Mouse (Mus musculus): ENCODE measurements around the gene Micu2. TPM values are rescaled to one million over a fixed set of nuclear protein-coding genes. Genes with fewer than 3 reads are reported as not detected.

Gene Micu2
- polyA plus RNA-seq, 1 experiment from 2014 or later: 98.2 TPM

DNA sequence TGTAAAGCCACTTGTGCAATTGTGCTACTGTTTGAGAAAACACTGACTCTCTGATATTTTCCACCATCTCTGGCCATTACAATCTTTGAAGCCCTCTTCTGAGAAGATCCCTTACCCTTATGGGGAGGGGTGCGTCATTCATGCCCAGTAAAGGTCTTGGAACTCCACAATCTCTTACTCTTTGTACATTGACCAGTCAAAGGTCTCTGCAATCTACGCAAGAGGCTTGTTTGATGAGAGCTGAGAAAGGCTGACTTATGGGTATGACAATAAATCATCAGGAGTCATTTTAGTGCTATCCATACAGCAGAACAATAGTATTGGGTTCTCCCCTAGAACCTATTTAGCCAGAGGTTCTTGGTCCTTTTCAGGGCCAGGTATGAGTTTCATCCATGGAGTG, 9.9 kb downstream of the Micu2 start:
- H3K4me3 ChIP-seq (replicated peaks): no peak overlapping the region
- no peak overlapping the region for H3K4me2 ChIP-seq
- ATAC-seq (ENCODE audit: insufficient number of reproducible peaks, insufficient read depth, low FRiP score, low TSS enrichment, low read depth): no peak
- H3K36me3 ChIP-seq: peaks cover 24% of the 10 kb centered on the region
- 0 out of 2 replicates have a peak, but pooled peaks cover 10% of the 10 kb centered on the region for H3K9me3 ChIP-seq
- H3K9ac ChIP-seq (replicated peaks): no peak overlapping the region
- H3K4me1 ChIP-seq (replicated peaks): no peaks in the 10 kb centered on the region
- H3K27me3 ChIP-seq: no peaks in the 10 kb centered on the region
- WGBS: 96% methylated on average over 2 of the region's 2 CpGs
- H3K27ac ChIP-seq: no peak overlapping the region

DNA sequence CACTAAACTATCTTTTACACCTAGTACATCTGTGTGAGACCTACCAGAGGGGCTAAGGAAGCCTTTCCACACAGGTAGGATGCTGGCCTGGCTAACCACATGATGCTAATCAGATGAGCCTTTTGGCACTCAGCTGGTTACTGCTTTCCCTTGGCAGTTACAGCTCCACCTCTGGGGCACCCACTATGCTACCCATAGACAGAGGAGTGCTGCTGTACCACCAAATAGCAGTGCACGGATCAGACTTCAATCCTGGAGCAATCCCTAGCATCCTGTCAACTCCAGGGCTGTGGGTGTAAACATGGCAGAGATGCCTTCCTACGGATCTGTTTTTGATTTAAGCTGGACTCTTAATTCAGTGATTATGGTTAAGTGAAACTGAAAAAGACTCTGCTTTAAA, 13.3 kb downstream of the Micu2 start:
- Histone ChIP-seq H3K4me1 (replicated peaks) (peaks cover 22% of the 10 kb centered on the region), H3K4me3 (replicated peaks) (no peak overlapping the region), H3K36me3 (peaks cover 7% of the 10 kb centered on the region), H3K9ac (replicated peaks) (no peak overlapping the region), H3K27ac (no peak overlapping the region), H3K4me2 (no peak overlapping the region), H3K27me3 (no peaks in the 10 kb centered on the region), H3K9me3 (0 out of 2 replicates have a peak, but pooled peaks cover 7% of the 10 kb centered on the region)
- ATAC-seq (ENCODE audit: insufficient number of reproducible peaks, insufficient read depth, low FRiP score, low TSS enrichment, low read depth): no peak
- 62% methylated on average over 2 of the region's 2 CpGs for WGBS

DNA sequence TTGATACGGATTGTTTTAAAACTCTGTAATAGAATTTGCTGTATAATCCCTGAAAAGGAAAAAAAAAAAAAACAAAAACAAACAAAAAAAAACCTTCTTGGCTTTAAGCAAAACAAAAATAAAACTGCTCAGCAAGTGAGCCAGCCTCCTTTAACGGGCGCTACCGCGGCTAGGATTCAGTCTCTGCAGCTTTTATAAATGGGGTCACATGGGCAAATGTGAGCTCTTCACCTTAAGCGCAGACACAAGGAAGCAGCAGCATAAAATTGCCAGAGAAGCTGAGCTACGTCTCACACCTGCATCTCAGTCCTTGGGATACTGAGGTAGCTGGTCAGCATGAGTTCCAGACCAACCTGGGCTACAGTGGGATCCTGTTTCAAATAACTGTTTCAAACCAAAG, 16.6 kb downstream of the Micu2 start:
- peak overlapping the region; percentile 50; the same call in 1 of the 2 replicates for H3K27ac ChIP-seq
- no peaks in the 10 kb centered on the region for H3K27me3 ChIP-seq
- peaks cover 49% of the 10 kb centered on the region for H3K4me1 ChIP-seq (replicated peaks)
- WGBS: 8% methylated on average over 7 of the region's 7 CpGs
- peaks cover 4% of the 10 kb centered on the region for H3K36me3 ChIP-seq
- H3K9ac ChIP-seq (replicated peaks): no peak overlapping the region
- ATAC-seq (ENCODE audit: insufficient number of reproducible peaks, insufficient read depth, low FRiP score, low TSS enrichment, low read depth): no peak
- peak overlapping the region; percentile 43 for H3K4me2 ChIP-seq
- no peaks in the 10 kb centered on the region for H3K9me3 ChIP-seq
- no peak overlapping the region for H3K4me3 ChIP-seq (replicated peaks)

DNA sequence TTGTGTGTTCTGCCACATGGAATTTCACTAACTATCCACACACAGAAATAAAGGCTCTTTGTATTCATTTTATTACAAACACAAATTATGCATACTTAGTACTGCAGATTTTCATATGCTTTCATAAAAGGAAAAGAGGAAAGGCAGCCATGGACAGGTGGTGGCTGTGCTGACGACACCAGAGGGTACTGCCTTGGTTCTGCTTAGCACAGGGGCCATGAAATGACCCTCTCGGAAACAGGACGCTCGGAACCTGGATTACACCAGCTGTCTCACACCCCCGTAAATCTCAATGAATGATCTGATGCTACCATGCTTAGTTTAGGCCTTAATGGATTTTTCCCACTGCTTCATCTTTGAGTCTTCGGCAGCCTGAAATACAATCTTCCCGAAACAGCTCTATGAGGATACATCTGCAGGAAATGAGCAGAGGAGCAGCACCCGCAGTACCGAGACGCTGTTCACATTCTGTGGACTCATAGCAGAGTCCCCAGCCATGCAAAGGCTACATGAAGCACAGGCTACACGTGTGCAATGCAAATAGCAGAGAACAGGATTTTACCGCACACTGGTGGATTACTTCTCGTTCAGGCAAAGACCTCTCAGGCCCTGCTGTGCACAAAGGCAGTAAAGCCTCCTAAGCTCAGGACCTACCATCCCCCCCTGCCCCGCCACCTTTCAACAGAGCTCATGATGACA, 17.2 kb downstream of the Micu2 start:
- H3K27me3 ChIP-seq: no peaks in the 10 kb centered on the region
- peak overlapping the region; percentile 43 for H3K4me2 ChIP-seq
- H3K9me3 ChIP-seq: no peaks in the 10 kb centered on the region
- no peaks in the 10 kb centered on the region for H3K36me3 ChIP-seq
- peak; percentile 80 for ATAC-seq (ENCODE audit: insufficient number of reproducible peaks, insufficient read depth, low FRiP score, low TSS enrichment, low read depth)
- peaks cover 54% of the 10 kb centered on the region for H3K4me1 ChIP-seq (replicated peaks)
- no peak overlapping the region for H3K4me3 ChIP-seq (replicated peaks)
- 8% methylated on average over 14 of the region's 14 CpGs for WGBS
- H3K27ac ChIP-seq: peak overlapping the region; percentile 78
- 0 out of 2 replicates have a peak overlapping the region, but pooled peaks have one; percentile 9 for H3K9ac ChIP-seq (replicated peaks)

DNA sequence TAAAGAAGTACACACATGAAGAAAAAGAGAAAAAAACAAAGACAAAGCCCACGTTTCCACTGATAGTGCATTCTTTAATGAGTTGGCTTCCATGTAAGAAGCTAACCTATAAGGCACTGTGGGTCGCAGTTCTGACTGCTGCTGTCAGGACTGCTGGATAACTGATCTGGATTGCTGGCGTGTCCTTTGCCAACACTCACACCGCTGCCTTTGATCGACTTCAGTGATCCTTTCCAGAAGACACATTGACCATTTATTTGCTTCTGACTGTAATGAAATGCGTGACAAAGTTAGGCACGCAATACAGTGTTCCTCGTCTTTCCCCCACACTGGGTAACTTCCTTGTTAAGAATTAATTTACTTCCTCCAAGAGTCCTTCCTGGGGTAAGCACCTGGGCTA, 18.3 kb downstream of the Micu2 start:
- Histone ChIP-seq H3K9ac (replicated peaks) (no peak overlapping the region), H3K9me3 (no peaks in the 10 kb centered on the region), H3K36me3 (no peaks in the 10 kb centered on the region), H3K4me3 (replicated peaks) (no peak overlapping the region), H3K27me3 (no peaks in the 10 kb centered on the region), H3K4me2 (no peak overlapping the region), H3K4me1 (replicated peaks) (peaks cover 58% of the 10 kb centered on the region), H3K27ac (no peak overlapping the region)
- 32% methylated on average over 8 of the region's 8 CpGs for WGBS
- no peak for ATAC-seq (ENCODE audit: insufficient number of reproducible peaks, insufficient read depth, low FRiP score, low TSS enrichment, low read depth)

DNA sequence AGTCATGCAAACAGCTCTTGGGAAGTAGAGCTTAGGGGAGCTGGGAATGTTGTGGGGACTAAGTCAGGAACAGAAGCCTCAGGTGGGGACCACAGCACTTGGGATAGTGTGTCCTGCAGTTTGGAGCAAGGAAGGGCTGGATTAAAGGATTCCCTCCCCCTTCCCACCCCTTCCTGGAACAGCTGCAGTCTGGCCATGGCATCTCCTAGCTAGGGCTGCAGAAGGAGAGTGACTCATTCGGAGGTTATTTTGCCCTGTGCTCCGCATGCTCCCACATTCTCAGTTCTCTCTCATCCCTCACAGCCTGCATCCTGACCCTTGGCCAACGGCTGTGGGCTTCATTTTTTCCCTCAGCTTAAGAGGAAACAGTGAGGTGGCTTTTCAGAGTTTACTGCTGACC, 18.9 kb downstream of the Micu2 start:
- Histone ChIP-seq H3K36me3 (no peaks in the 10 kb centered on the region), H3K9ac (replicated peaks) (no peak overlapping the region), H3K4me2 (no peak overlapping the region), H3K27me3 (no peaks in the 10 kb centered on the region), H3K27ac (0 out of 2 replicates have a peak overlapping the region, but pooled peaks have one; percentile 35), H3K9me3 (no peaks in the 10 kb centered on the region), H3K4me1 (replicated peaks) (peaks cover 58% of the 10 kb centered on the region), H3K4me3 (replicated peaks) (no peak overlapping the region)
- no peak for ATAC-seq (ENCODE audit: insufficient number of reproducible peaks, insufficient read depth, low FRiP score, low TSS enrichment, low read depth)
- 15% methylated on average over 3 of the region's 3 CpGs for WGBS

DNA sequence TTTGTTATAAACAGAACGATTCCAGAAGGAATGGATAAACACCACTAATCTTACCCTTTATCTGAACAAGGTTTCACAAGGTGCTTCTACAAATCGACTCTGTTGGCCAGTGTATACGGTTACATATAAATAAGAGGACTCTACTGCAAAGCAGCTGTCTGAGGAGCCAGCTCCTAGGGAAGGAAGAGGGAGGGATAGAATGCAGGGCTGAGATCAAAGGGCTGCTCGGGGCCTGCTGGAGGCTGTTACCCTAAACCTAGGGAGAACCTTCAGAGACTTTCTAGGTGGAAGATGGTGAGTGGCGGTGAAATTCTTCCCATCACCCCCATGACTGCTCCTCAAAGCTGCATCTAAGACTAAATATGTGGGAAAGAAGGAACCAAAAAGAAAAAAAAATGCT, 20.9 kb downstream of the Micu2 start:
- Histone ChIP-seq H3K27me3 (no peaks in the 10 kb centered on the region), H3K36me3 (no peaks in the 10 kb centered on the region), H3K9me3 (no peaks in the 10 kb centered on the region), H3K27ac (peak overlapping the region; percentile 41; the same call in 1 of the 2 replicates), H3K9ac (replicated peaks) (no peak overlapping the region), H3K4me2 (no peak overlapping the region), H3K4me1 (replicated peaks) (peaks cover 56% of the 10 kb centered on the region), H3K4me3 (replicated peaks) (no peak overlapping the region)
- ATAC-seq (ENCODE audit: insufficient number of reproducible peaks, insufficient read depth, low FRiP score, low TSS enrichment, low read depth): no peak
- WGBS: 7% methylated on average over 5 of the region's 5 CpGs

DNA sequence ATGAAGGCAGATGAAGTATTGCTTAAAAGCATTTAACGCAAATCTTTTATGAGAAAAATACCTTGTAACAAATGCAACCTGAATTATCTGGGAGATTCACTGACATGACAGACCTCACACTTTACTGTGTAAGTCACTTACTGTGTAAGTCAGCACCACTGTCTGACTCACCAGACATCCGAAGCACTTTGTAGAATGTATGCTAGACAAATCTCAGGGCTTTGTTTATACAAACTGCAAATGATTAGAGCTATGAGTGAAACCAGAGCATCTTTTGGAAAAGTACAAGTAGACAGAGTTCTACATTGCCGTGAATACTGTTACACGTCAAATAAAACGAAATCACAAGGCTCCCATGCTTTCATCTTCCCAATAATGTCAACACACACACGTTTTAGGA, 23.4 kb downstream of the Micu2 start:
- 43% methylated on average over 6 of the region's 6 CpGs for WGBS
- Histone ChIP-seq H3K27ac (no peak overlapping the region), H3K9ac (replicated peaks) (no peak overlapping the region), H3K4me1 (replicated peaks) (peaks cover 34% of the 10 kb centered on the region), H3K4me2 (no peak overlapping the region), H3K4me3 (replicated peaks) (no peak overlapping the region), H3K36me3 (no peaks in the 10 kb centered on the region), H3K27me3 (no peaks in the 10 kb centered on the region), H3K9me3 (no peaks in the 10 kb centered on the region)
- ATAC-seq (ENCODE audit: insufficient number of reproducible peaks, insufficient read depth, low FRiP score, low TSS enrichment, low read depth): no peak

DNA sequence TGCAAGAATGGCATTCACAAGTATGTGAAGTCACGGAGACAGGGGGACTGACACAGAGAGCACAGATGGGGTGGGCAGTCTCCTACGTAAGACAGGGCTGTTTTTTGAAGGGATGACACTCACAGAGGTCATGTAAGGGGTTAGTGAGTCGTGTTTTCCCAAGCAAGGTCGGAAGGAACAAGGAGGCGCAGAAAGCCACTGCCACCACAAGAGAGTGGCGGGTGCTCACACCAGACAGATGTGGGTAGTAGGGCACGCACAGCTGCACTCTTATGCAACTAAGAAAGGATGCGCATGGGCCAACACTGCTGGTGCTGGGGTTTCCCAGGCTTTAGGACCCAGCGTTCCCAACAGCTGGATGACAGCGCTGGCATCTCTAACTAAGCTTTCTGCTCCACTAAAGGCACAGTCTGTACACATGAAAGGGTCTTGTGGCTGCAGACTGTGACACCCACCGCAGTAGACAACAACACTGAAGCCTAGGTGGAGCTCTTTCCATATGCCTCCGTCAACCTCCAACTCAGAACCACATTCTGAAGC, 27.0 kb downstream of the Micu2 start:
- Histone ChIP-seq H3K36me3 (peaks cover 13% of the 10 kb centered on the region), H3K9ac (replicated peaks) (no peak overlapping the region), H3K27me3 (no peaks in the 10 kb centered on the region), H3K27ac (no peak overlapping the region), H3K4me2 (no peak overlapping the region), H3K4me3 (replicated peaks) (no peak overlapping the region), H3K4me1 (replicated peaks) (peaks cover 6% of the 10 kb centered on the region), H3K9me3 (no peaks in the 10 kb centered on the region)
- 69% methylated on average over 12 of the region's 12 CpGs for WGBS
- ATAC-seq (ENCODE audit: insufficient number of reproducible peaks, insufficient read depth, low FRiP score, low TSS enrichment, low read depth): no peak

DNA sequence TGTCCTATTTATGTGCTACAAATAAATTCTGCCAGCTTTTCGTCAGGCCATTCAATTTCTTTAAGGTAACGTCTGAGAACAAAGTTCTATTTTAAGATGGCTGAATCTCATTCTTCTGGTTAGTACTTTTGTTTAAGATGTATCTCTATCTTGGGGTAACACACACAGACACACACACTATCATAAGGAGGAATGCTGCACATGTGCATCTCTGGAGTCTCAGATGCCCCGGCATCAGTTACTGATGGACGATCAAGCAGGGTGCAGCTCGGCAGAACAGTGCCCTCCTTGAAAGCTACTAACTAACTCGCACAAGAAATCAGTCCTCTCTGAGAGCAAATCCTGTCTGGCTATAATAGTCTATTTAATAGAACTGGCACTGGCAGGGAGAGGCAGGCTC, 30.2 kb downstream of the Micu2 start:
- H3K4me1 ChIP-seq (replicated peaks): no peaks in the 10 kb centered on the region
- H3K4me2 ChIP-seq: no peak overlapping the region
- H3K4me3 ChIP-seq (replicated peaks): no peak overlapping the region
- WGBS: 40% methylated on average over 6 of the region's 6 CpGs
- peaks cover 13% of the 10 kb centered on the region for H3K36me3 ChIP-seq
- no peaks in the 10 kb centered on the region for H3K27me3 ChIP-seq
- H3K9ac ChIP-seq (replicated peaks): no peak overlapping the region
- no peak overlapping the region for H3K27ac ChIP-seq
- H3K9me3 ChIP-seq: no peaks in the 10 kb centered on the region
- ATAC-seq (ENCODE audit: insufficient number of reproducible peaks, insufficient read depth, low FRiP score, low TSS enrichment, low read depth): no peak

DNA sequence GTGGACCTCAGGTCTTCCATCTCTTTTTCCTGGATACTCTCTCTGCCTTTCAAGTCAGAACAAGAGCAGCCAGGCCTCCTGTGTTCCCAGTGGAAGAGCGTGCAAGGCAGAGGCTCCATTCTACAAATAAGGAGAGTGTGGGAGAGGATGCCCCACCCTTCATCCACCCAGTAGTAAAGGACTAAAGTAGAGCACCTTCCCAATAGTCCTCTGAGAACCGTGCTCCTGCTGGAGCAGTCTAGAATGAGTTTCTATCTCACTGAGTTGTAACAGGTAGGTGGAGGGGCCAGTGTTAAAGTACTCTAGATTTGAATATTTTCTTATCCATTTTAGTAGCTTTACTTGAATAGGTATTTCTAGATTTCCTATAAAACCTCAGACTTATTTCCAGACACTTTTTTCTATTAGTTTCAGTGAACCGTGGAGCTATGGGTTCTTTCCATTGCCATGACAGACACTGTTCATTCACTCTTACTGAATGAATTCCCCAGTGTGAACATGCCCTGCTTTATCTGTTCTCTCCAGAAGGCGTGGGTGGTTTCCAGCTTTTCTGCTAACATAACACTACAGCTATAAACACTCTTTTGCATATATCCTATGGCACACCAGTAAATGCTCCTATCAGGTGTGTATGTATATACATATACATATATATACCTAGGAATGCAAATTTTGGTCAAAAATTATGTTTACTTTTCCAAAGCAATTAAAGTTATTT, 31.8 kb downstream of the Micu2 start:
- ATAC-seq (ENCODE audit: insufficient number of reproducible peaks, insufficient read depth, low FRiP score, low TSS enrichment, low read depth): no peak
- Histone ChIP-seq H3K4me1 (replicated peaks) (peaks cover 4% of the 10 kb centered on the region; the same call in 1 of the 2 replicates), H3K9me3 (no peaks in the 10 kb centered on the region), H3K36me3 (peaks cover 13% of the 10 kb centered on the region), H3K4me2 (no peak overlapping the region), H3K4me3 (replicated peaks) (no peak overlapping the region), H3K27ac (no peak overlapping the region), H3K27me3 (no peaks in the 10 kb centered on the region), H3K9ac (replicated peaks) (no peak overlapping the region)
- WGBS: 82% methylated on average over 4 of the region's 4 CpGs

Data from limb, embryonic 12.5 days (tissue).